Mouse (Mus musculus) NIH3T3 (cell line): ENCODE results near the gene B3gnt2.
"Not testable (repeated sequence)": the region's sequence is repeated elsewhere in the genome, so short reads cannot be mapped to it uniquely, and the experiment has no call there.

Experiments used
- DNase-seq: peaks from one replicate; pipeline ENCODE4 v3.0.0-alpha.2; 2012; ENCODE audit warnings: low read depth

The B3gnt2 gene

GRCm38 (mm10) chr11:22774821-22775220 lies 85.9 kb downstream of the B3gnt2 start:
- DNase-seq = no peak

GRCm38 (mm10) chr11:22766238-22766637 lies 94.5 kb downstream of the B3gnt2 start:
- no peak for DNase-seq

GRCm38 (mm10) chr11:22765425-22765824 lies 95.3 kb downstream of the B3gnt2 start:
- no peak for DNase-seq

GRCm38 (mm10) chr11:22763556-22764295 lies 97.0 kb downstream of the B3gnt2 start:
- DNase-seq = peak; percentile 60

GRCm38 (mm10) chr11:22763055-22763454 lies 97.7 kb downstream of the B3gnt2 start:
- DNase-seq = no peak

GRCm38 (mm10) chr11:22762236-22762927 lies 98.4 kb downstream of the B3gnt2 start:
- DNase-seq = no peak

- DNase-seq = no peak
Observed at GRCm38 (mm10) chr11:22759783-22760182, 101.0 kb downstream of the B3gnt2 start.

- DNase-seq = no peak
Observed at GRCm38 (mm10) chr11:22756168-22756980, 104.4 kb downstream of the B3gnt2 start.

GRCm38 (mm10) chr11:22755180-22755579 lies 105.6 kb downstream of the B3gnt2 start:
- no peak for DNase-seq

GRCm38 (mm10) chr11:22752596-22752995 lies 108.2 kb downstream of the B3gnt2 start:
- DNase-seq = no peak

- no peak for DNase-seq
Observed at GRCm38 (mm10) chr11:22751592-22751991, 109.2 kb downstream of the B3gnt2 start.

GRCm38 (mm10) chr11:22747406-22747805 lies 113.4 kb downstream of the B3gnt2 start:
- no peak for DNase-seq

GRCm38 (mm10) chr11:22745356-22745755 lies 115.4 kb downstream of the B3gnt2 start:
- DNase-seq = no peak

GRCm38 (mm10) chr11:22743561-22744269 lies 117.0 kb downstream of the B3gnt2 start:
- no peak for DNase-seq

- DNase-seq = no peak
Observed at GRCm38 (mm10) chr11:22741998-22742626, 118.6 kb downstream of the B3gnt2 start.

- no peak for DNase-seq
Observed at GRCm38 (mm10) chr11:22741436-22741835, 119.3 kb downstream of the B3gnt2 start.

- DNase-seq = no peak
Observed at GRCm38 (mm10) chr11:22739497-22740288, 121.1 kb downstream of the B3gnt2 start.

- no peak for DNase-seq
Observed at GRCm38 (mm10) chr11:22736521-22737225, 124.1 kb downstream of the B3gnt2 start.

- DNase-seq = not testable (repeated sequence)
Observed at GRCm38 (mm10) chr11:22735128-22735527, 125.6 kb downstream of the B3gnt2 start.

- DNase-seq = no peak
Observed at GRCm38 (mm10) chr11:22733936-22734335, 126.8 kb downstream of the B3gnt2 start.
